Mouse (Mus musculus) adrenal gland, adult (tissue): ENCODE data around the gene Cenpl.

Experiments
- DNase-seq, 2 experiments: peaks; one replicate each; pipeline ENCODE4 v3.0.0; 2022 to 2023; ENCODE audit warnings: low spot score in 1 of 2; ENCODE audit not compliant: inconsistent age in 2 of 2

Cenpl gene

GRCm38 (mm10) chr1:161040855-161041254 is 29.7 kb upstream of the Cenpl start:
- DNase-seq, result peak in 1 of 2 experiments; percentile 30

DNA sequence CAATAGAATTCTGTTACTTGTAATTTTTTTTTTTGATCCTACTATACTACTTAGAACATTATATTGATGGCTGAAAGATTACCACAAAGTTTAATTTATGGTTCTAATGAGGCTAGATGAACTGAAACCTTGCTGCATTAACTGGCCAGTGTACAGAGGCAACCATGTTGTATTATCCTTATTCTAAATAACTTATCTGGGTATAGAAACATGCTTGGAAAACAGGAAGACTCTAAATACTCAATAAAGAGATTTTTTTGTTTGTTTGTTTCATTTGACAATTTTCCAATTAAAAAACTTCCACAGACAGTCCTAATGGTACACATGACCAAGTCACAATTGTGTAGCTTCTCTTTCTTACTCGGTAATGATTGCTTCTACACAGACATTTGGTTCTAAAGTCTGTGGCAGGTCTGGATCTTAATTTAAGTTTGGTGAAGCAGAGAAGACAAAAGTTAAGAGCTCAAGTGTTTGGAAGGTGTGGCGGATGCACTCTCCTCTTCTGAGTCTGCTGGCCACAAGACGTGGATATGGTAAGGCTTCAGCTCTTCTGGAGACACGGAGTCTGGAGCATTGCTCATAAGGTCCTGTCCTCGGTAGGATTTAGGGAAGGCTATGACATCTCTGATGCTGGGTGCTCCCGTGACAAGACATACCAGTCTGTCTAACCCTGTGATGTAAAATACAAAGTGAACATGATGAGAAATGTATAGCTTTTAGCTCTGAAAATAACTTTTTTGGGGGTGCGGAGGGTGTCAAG is 29.1 kb upstream of the Cenpl start:
- DNase-seq, result no peak

GRCm38 (mm10) chr1:161046972-161047371 is 23.5 kb upstream of the Cenpl start:
- no peak for DNase-seq

- DNase-seq, result no peak
These were observed 13.3 kb upstream of the Cenpl start for GRCm38 (mm10) chr1:161057164-161057563.

- no peak for DNase-seq
These were observed 7.2 kb upstream of the Cenpl start for GRCm38 (mm10) chr1:161063351-161063750.

DNA sequence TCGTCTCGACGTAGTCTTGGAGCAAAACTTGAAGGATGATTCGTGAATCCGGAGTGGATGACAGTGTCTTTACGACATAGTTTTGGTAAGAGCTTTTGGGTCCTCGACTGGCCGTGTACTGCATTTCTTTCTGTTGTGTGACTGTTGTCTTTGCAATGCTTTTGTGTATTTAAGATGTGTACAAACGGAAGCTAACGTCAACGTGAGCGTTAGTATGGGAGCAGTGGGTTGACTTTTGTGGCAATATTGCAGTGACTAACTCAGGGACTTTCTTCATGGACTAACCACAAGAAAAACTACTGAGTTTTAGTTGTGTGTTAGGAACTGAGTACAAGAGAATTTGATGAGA is 733 bp downstream of the Cenpl start:
- DNase-seq, result no peak

- peak in 1 of 2 experiments; percentile 32 for DNase-seq
These were observed 5.7 kb downstream of the Cenpl start for GRCm38 (mm10) chr1:161076238-161076637.

GRCm38 (mm10) chr1:161077243-161077642 is 6.7 kb downstream of the Cenpl start:
- no peak for DNase-seq

GRCm38 (mm10) chr1:161099721-161100405 is 29.4 kb downstream of the Cenpl start:
- DNase-seq, result no peak

DNA sequence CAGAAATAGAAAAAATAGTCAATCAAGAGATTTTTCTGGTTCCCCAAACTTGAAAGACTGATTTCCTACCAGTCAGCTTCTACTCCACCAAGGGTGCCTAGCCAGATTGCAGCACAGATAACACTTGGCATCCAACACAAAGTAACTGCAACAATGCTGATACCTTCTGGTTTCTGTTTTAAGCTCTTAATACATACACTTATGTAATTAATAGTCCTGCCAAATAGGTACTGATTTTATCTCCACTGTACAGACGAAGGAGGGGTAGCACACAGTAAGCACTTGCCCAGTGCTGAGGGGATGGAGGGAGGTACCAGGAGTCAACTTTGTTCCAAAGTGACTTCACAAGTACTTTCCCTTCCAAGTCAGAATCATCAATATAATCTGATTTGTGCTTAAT is 33.3 kb downstream of the Cenpl start:
- DNase-seq, result no peak

DNA sequence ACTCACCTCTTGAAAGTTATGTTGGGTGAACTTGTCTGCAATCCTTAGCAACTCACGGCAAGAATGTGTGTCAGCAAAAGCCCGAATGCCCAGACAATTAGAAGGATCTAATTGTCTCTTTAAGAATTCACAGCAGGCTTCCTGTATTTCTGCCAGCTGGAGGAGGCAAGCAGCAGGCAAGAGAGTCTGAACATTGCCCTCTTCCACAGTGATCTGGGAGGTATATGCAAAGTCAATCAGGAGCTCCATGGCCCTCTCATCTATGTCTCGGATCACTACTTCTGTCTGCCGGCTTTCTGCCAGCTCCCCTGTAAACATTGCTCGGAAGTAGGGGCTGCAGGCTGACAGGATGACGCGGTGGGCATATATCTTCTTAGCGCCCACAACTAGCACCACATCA is 38.7 kb downstream of the Cenpl start:
- no peak for DNase-seq

GRCm38 (mm10) chr1:161114591-161114990 is 44.1 kb downstream of the Cenpl start:
- no peak for DNase-seq

GRCm38 (mm10) chr1:161122661-161123418 is 52.3 kb downstream of the Cenpl start:
- DNase-seq, result no peak

DNA sequence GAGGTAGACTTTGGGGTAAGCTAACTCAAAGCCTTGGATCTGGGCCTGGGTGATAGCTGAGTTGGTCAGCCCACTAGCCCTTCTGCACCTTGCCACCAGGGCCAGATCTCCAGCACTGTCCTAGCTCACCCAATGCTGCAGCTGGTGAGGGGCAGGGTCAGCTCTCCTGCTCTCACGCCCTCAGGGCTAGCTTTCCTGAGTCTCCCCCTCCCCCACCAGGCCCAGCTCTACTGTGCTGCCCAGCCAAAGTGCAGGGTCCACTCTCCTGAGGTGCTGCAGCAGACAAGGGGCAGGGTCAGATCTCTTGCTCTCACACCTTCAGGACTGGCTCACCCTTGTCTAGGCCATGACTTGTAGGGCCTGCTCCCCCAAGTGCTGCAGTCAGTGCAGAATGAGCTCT is 55.9 kb downstream of the Cenpl start:
- no peak for DNase-seq

GRCm38 (mm10) chr1:161130726-161131664 is 60.5 kb downstream of the Cenpl start, which contains the start of gene Klhl20:
Gene Klhl20, minus strand, starts transcription at chr1:161131511.
- DNase-seq, result peak; percentile 93 to 99
